Mouse (Mus musculus) heart, embryonic 12.5 days (tissue): ENCODE results near the gene Mad2l2. TPM values are rescaled to one million over a fixed set of nuclear protein-coding genes. Genes with fewer than 3 reads are reported as not detected.

Experiments
- ATAC-seq: fragments of 200-750 bp; cut with Nextera tagmentation; 2 replicates; pipeline ENCODE4 v1.8.0; 2017; ENCODE audit warnings: moderate TSS enrichment, moderate library complexity; ENCODE audit not compliant: insufficient number of reproducible peaks, low FRiP score
- H3K27ac ChIP-seq: fragments of 300-500 bp; sonication (generic); 2 replicates; pipeline ENCODE4 v1.5.1; 2016; ENCODE audit warnings: mild to moderate bottlenecking, moderate library complexity; ENCODE audit not compliant: poor library complexity, severe bottlenecking
- H3K27me3 ChIP-seq: fragments of 300-500 bp; sonication (generic); replicated peaks from 2 replicates; pipeline ENCODE4 v1.6.1; 2016; ENCODE audit warnings: mild to moderate bottlenecking, moderate library complexity
- H3K36me3 ChIP-seq: fragments of 300-500 bp; sonication (generic); 2 replicates; pipeline ENCODE4 v1.6.1; 2016; ENCODE audit warnings: mild to moderate bottlenecking, moderate library complexity
- H3K4me1 ChIP-seq: fragments of 300-500 bp; sonication (generic); replicated peaks from 2 replicates; pipeline ENCODE4 v1.6.1; 2016; ENCODE audit warnings: mild to moderate bottlenecking
- H3K4me2 ChIP-seq: fragments of 300-500 bp; sonication (generic); 2 replicates; pipeline ENCODE4 v1.6.1; 2016; ENCODE audit warnings: mild to moderate bottlenecking, moderate library complexity
- H3K4me3 ChIP-seq: fragments of 300-500 bp; sonication (generic); 2 replicates; pipeline ENCODE4 v1.5.1; 2016; ENCODE audit warnings: mild to moderate bottlenecking
- H3K9ac ChIP-seq: fragments of 300-500 bp; sonication (generic); 2 replicates; pipeline ENCODE4 v1.6.1; 2016; ENCODE audit warnings: mild to moderate bottlenecking, moderate library complexity
- H3K9me3 ChIP-seq: fragments of 300-500 bp; sonication (generic); replicated peaks from 2 replicates; pipeline ENCODE4 v1.6.1; 2016; ENCODE audit warnings: mild to moderate bottlenecking, moderate library complexity
- WGBS: fragments of 180-500 bp; shearing (Covaris S2); methylation state at CpG from one replicate; pipeline ENCODE4 v1.1.7; 2016; 5-methylcytosine and 5-hydroxymethylcytosine counted together
- polyA plus RNA-seq: library from polyadenylated mRNA; unstranded; fragments of >200 nt; fragmentation: Nextera tagmentation; extraction: Ambion mirVana; gene quantifications from 2 replicates; pipeline ENCODE4 v1.2.1, GENCODE M21; 2016

The Mad2l2 gene
- polyA plus RNA-seq, 1 experiment from 2014 or later, result 39.3 TPM

DNA sequence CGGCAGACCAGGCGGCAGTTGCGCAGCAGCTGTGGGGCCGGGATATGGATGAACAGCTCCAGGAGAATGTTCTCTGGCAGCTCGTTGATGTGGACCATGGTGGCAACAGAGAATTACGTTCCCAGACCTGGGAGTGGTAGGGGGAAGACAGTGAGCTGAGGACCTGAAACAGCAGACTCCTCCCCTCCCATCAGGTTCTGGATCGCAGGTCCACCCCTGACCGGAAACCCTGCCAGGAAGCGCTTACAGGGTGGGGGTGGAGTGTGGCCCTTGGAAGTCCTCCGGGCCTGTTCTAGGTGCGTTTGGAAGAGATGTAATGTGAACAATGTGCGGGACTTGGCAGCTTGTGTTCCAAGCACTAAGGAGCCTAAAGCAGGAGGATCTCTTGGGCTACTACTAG is 19.4 kb downstream of the Mad2l2 start:
- ATAC-seq, result no peak
- H3K27me3 ChIP-seq, result no peaks in the 10 kb centered on the region
- H3K9ac ChIP-seq, result no peak overlapping the region
- H3K27ac ChIP-seq, result no peak overlapping the region
- 33% methylated on average over 12 of the region's 12 CpGs for WGBS
- no peaks in the 10 kb centered on the region for H3K9me3 ChIP-seq
- peaks cover 12% of the 10 kb centered on the region for H3K4me1 ChIP-seq
- peak overlapping the region; percentile 41; the same call in 1 of the 2 replicates for H3K4me2 ChIP-seq
- 0 out of 2 replicates have a peak overlapping the region, but pooled peaks have one; percentile 9 for H3K4me3 ChIP-seq
- H3K36me3 ChIP-seq, result peaks cover 42% of the 10 kb centered on the region

DNA sequence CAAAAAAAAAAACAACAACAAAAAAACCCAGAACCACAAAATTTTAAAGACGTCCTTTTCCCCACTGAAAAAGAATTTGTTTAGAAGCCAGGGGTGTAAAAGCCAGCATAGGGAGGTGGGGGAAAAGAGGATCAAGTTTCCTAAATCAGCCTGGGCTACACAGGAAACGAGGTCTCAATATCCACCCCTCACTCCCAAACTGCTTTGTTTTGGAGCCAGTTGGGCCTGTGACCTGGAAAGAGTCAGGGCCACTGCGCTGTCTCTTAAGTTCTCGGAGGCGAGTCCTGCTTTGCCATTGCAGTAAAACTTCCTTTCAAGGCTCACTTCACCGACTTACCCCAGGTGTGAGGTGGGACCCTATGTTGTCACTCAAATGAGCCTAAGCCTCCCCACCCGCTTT is 20.1 kb downstream of the Mad2l2 start:
- no peak overlapping the region for H3K27ac ChIP-seq
- no peak for ATAC-seq

DNA sequence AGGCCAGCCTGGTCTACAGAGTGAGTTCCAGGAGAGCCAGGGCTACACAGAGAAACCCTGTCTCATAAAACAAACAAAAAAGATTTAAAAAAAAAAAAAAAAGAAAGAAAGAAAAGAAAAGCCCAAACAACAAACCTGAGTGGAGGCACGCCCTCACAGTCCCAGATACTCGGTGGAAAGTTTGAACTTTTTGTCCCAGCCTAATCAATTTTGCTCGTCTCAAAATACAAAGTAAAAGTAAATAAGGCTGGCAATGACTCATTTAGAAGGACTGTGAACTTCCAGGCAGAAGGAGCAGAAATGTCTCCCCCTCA is 20.7 kb downstream of the Mad2l2 start:
- Histone ChIP-seq H3K36me3 (peaks cover 35% of the 10 kb centered on the region), H3K4me2 (peak overlapping the region; percentile 91), H3K9ac (peak overlapping the region; percentile 82), H3K4me3 (peak overlapping the region; percentile 65), H3K27me3 (no peaks in the 10 kb centered on the region), H3K27ac (peak overlapping the region; percentile 83), H3K9me3 (no peaks in the 10 kb centered on the region), H3K4me1 (peaks cover 12% of the 10 kb centered on the region)
- ATAC-seq, result no peak
- 31% methylated on average over 3 of the region's 3 CpGs for WGBS

More for the DNA sequence above, 20.1 kb downstream of the Mad2l2 start:
- Histone ChIP-seq H3K27me3 (no peaks in the 10 kb centered on the region), H3K9ac (0 out of 2 replicates have a peak overlapping the region, but pooled peaks have one; percentile 3), H3K36me3 (peaks cover 35% of the 10 kb centered on the region), H3K4me2 (peak overlapping the region; percentile 91), H3K9me3 (no peaks in the 10 kb centered on the region), H3K4me3 (peak overlapping the region; percentile 8), H3K4me1 (peaks cover 12% of the 10 kb centered on the region)
- 52% methylated on average over 7 of the region's 7 CpGs for WGBS

DNA sequence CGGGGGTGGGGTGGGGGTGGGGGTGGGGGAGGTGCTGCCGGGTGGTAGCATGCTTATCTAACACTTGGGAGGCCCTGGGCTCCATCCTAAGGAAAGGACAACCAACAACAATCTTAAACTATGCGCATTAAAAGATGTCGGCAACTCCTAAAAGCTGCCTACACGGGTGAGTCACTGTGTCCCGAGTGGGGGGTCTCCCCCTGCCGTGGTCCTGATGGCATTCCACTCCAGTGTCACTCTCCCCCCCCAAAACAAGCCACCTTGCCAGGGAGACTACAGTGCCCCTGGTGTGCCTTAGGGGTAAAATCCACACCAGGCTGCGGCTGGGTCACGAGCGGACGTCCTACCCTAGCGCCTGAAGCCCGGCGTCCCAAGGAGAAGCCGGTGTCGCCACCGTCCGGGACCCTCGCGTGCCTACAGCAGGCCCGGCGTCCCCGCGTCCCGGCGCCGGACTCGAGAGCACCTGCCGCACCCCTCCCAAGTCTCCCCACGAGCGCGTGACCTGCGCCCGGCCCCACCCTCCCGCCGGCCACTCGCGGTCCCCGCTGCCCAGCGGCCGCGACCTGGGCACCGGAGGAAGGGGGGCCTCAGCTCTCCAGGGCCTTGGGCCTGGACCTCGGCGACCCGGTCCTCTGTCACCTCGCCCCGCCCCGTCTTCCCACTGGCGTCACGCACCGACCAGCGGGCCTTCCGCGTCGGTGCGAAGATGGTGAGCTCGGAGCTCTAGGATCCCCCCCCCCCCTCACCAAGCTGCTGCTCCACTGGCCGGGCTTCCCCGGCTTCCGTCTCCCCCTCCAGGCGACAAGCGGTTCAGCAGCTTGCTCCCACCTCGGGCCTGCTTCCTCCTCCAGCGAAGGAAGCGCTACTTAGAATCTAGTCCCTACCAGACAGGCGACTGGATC is 21.3 kb downstream of the Mad2l2 start, which contains the start of gene Fbxo6:
Fbxo6 (minus strand) TSS at position 874 of the 902 bp plus-strand sequence.
- H3K27me3 ChIP-seq, result no peaks in the 10 kb centered on the region
- peaks cover 34% of the 10 kb centered on the region for H3K36me3 ChIP-seq
- peak within 1 kb of the TSS; percentile 65 for H3K4me3 ChIP-seq
- peak within 1 kb of the TSS; percentile 91 for H3K4me2 ChIP-seq
- H3K4me1 ChIP-seq, result peaks cover 12% of the 10 kb centered on the region
- WGBS, result under 1% methylated on average over 57 of the region's 67 CpGs
- H3K9me3 ChIP-seq, result no peaks in the 10 kb centered on the region
- ATAC-seq, result peak; percentile 89
- H3K9ac ChIP-seq, result peak within 1 kb of the TSS; percentile 82
- H3K27ac ChIP-seq, result peak within 1 kb of the TSS; percentile 83

DNA sequence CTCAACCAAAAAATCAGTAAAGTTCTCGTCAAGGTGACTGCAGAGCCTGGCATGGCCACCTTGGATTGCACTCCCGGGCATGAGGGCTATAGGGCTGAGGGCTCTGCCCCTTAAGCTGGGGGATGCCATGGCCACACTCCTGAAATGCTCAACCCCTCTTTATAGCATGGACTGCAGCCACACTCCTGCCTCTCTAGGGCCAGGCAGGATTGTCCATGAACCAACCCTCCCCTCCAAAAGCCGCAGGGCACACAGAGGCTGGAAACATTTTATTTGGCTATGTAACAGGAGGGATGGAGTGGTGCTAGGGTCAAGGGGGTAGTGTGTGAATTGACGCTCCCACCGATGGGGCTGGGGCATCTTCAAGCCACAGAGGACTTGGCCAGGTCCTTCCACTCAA is 22.4 kb downstream of the Mad2l2 start:
- Histone ChIP-seq H3K27ac (no peak overlapping the region), H3K27me3 (no peaks in the 10 kb centered on the region), H3K9ac (no peak overlapping the region), H3K4me1 (peaks cover 12% of the 10 kb centered on the region), H3K4me2 (no peak overlapping the region), H3K36me3 (peaks cover 37% of the 10 kb centered on the region), H3K9me3 (no peaks in the 10 kb centered on the region), H3K4me3 (no peak overlapping the region)
- 83% methylated on average over 5 of the region's 5 CpGs for WGBS
- ATAC-seq, result no peak

DNA sequence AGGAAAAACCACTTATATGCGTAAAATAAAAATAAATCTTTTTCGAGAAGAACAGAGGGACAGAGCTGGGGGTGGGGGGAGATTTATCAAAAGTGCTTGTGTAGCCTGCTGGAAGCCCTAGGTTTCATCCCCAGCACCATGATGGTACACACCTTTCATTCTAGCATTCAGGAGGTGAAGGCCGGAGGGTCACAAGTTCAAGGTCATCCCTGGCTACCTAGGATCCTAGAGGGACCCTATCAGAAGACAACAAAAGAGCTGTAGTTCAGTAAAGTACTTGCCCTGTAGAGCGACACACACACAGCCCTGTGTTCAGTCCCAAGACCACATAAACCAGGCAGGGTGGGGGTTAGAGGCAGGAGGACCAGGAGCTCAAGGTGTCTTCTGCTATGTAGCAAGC is 23.8 kb downstream of the Mad2l2 start:
- no peak overlapping the region for H3K4me3 ChIP-seq
- no peaks in the 10 kb centered on the region for H3K9me3 ChIP-seq
- no peak overlapping the region for H3K27ac ChIP-seq
- peaks cover 38% of the 10 kb centered on the region for H3K36me3 ChIP-seq
- no peak overlapping the region for H3K4me2 ChIP-seq
- H3K9ac ChIP-seq, result no peak overlapping the region
- peaks cover 21% of the 10 kb centered on the region for H3K4me1 ChIP-seq
- H3K27me3 ChIP-seq, result no peaks in the 10 kb centered on the region
- 86% methylated on average over 4 of the region's 4 CpGs for WGBS
- ATAC-seq, result no peak

- no peak overlapping the region for H3K4me2 ChIP-seq
- WGBS, result 58% methylated on average over 3 of the region's 3 CpGs
- H3K27ac ChIP-seq, result no peak overlapping the region
- no peak overlapping the region for H3K4me3 ChIP-seq
- ATAC-seq, result no peak
- H3K9ac ChIP-seq, result no peak overlapping the region
- peaks cover 38% of the 10 kb centered on the region for H3K36me3 ChIP-seq
- H3K9me3 ChIP-seq, result no peaks in the 10 kb centered on the region
- peaks cover under 1% of the 10 kb centered on the region for H3K27me3 ChIP-seq
- H3K4me1 ChIP-seq, result peaks cover 19% of the 10 kb centered on the region; the same call in 1 of the 2 replicates
These were observed 24.8 kb downstream of the Mad2l2 start for GRCm38 (mm10) chr4:148154982-148155381.

DNA sequence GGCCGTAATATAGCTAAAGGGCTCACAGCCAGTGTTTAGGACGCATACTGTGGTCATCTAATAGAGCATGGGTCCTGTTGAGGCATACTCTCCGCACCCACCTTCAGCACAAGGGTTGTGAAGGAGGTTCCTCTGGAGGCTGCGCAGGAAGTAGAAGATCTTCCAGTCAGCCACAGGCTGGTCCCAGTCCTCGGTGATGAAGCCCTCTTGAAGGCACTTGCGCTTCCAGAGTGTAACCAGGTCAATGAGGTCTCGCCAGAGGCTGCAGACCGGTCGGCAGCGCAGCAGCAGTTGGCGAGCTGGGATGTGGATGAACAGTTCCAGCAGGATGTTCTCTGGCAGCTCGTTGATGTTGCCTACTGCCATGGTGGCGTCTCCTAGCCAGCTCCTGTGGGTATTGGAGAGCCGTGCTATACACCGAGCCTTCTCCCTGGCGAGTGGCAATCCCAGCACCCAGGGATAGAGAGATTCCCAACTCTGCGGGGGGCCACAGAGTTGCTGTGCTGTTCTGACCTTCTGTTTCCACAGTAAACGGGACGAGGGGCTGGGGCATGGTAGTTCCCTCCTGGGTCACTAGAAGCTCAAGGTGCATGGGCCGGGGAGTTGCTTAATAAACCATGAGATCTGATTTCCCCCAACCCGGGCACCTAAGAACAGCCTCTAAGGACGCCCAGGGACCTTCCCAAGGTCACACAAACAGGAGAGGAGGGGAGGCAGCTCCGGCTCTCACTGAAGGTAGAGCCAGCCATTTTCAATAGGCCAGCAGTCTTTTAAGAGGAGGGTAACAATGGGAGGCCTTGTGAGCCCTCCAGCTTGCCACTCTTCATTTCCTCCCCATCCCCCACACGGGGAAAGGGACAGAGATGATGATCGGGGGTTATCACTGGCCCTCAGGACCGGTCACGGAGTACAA is 28.5 kb downstream of the Mad2l2 start:
- 25% methylated on average over 27 of the region's 27 CpGs for WGBS
- H3K27me3 ChIP-seq, result peaks cover 38% of the 10 kb centered on the region

GRCm38 (mm10) chr4:148159544-148160435 is 29.6 kb downstream of the Mad2l2 start:
- ATAC-seq, result peak; percentile 92
- peaks cover 49% of the 10 kb centered on the region for H3K27me3 ChIP-seq
- peak overlapping the region; percentile 79 for H3K4me3 ChIP-seq
- peak overlapping the region; percentile 87 for H3K9ac ChIP-seq
- peak overlapping the region; percentile 73 for H3K27ac ChIP-seq
- H3K9me3 ChIP-seq, result no peaks in the 10 kb centered on the region
- H3K4me2 ChIP-seq, result peak overlapping the region; percentile 98
- peaks cover 33% of the 10 kb centered on the region for H3K4me1 ChIP-seq
- under 1% methylated on average over 51 of the region's 55 CpGs for WGBS
- peaks cover 26% of the 10 kb centered on the region for H3K36me3 ChIP-seq

More for the DNA sequence above, 28.5 kb downstream of the Mad2l2 start:
- Histone ChIP-seq H3K4me2 (peak overlapping the region; percentile 98), H3K36me3 (peaks cover 32% of the 10 kb centered on the region), H3K9ac (peak overlapping the region; percentile 87), H3K27ac (peak overlapping the region; percentile 73), H3K4me1 (peaks cover 24% of the 10 kb centered on the region), H3K4me3 (peak overlapping the region; percentile 79), H3K9me3 (no peaks in the 10 kb centered on the region)
- no peak for ATAC-seq
